Mouse (Mus musculus) 3T3-L1 (cell line): Measurements from ENCODE around the gene Siah1b.
A peak's percentile ranks its signal among the peaks of the same experiment; 100 is the strongest.

ENCODE experiments used
- DNase-seq: peaks from one replicate; pipeline ENCODE4 v3.0.0-alpha.2; 2015; ENCODE audit warnings: low read depth, low spot score

Siah1b gene

DNA sequence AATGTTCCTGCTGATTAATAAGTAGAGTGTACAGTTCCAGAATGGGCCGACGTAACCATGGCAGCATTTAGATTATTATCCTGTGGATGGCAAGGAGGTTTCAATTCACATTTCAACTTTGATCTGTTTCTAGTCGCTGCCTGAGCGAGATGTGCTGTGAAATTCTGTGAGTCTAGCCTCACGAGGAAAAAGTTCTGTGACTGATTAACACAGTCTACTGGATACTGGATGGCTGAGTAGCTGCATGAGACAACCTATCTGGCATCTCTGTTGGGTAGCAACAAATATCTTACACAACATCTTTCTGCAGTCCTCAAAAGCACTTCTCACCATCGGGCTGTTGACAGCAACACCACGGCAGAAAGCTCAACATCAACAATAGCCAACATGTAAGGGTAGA, 43.8 kb downstream of the Siah1b start:
- no peak for DNase-seq

DNA sequence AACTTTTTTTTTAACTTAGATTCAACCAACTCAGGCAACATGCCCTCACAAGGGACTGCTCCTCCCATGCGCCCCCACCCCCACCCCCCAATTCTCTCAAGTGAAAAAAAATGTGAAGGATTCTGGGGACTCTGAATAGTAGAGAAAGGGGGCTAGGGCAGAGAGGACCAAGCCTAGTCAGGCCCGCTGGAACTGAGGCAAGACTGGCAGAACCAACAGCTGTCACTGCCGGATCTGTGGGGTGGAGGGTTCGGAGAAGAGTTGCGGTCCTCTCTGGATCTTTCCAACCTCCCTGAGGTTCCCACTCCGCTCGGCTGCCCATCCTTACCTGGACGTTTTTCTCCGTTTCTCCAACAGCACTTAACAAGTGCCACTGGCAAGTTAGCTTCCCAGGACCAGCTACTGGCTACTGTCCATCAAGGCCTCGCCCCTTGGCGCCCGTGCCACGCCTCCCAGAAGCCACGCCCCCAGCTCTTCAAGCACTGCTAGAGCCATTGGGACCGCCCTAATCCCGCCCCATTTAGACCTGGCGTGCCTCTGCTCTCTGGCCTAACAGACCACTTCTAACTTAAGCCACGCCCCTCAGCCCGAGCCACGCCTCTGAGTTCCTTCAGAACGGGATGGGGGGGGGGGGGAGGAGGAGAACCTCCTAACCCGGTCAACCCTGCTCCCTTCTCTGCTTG, 48.5 kb downstream of the Siah1b start, which contains the start of gene Car5b:
Gene Car5b, minus strand, starts transcription at position 391 of the 683 bp plus-strand sequence.
- peak; percentile 98 for DNase-seq
